Mouse (Mus musculus): Measurements from ENCODE around the gene Wdr62. TPM values are rescaled to one million over a fixed set of nuclear protein-coding genes. Genes with fewer than 3 reads are reported as not detected.

The Wdr62 gene
- 3.9 TPM for polyA plus RNA-seq (2015; fragmentation: Illumina TruSeq; extraction: RNeasy Lipid Tissue Mini Kit (QIAGEN cat#74804); ENCODE audit: insufficient read depth, low replicate concordance)

DNA sequence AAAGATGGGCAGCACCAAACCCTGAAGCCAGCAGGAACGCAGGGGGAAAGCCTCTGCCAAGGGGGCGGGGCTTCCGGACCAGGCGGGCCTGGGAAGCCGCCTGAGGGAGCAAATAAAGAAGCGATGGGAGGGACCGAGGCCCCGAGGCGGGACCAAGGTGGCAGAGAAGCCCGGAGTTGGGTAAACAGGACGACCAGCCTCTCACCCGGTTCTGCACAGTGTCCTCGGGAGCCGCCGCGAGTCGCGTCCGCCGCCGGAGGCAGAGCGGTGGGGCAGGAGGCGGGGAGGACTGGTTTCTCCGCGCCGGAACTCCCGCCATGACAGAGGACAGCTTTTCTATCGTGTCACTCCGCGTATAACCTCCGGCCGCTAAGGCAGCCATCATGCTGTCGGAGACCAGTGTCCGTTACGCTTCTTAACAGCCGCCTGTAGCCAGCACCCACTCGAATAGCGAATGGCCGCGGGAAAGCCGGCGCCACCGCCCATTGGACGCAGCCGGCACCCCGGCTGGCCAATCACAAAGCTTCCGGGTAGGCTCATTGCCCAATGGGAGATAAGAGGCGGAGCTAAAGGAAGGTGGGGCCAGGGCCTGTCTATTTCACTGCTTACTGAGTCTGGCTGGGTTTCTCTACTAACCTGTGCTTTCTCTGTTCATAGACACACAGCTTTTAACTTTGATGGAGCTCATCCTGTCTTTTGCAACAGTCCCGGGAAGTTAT lies at the start of gene Wdr62, which contains the start of gene Thap8:
Gene Wdr62 (minus strand): TSS at position 469 of the 719 bp plus-strand sequence.
Gene Thap8 (plus strand): TSS at position 144 of the 719 bp plus-strand sequence.

DNA sequence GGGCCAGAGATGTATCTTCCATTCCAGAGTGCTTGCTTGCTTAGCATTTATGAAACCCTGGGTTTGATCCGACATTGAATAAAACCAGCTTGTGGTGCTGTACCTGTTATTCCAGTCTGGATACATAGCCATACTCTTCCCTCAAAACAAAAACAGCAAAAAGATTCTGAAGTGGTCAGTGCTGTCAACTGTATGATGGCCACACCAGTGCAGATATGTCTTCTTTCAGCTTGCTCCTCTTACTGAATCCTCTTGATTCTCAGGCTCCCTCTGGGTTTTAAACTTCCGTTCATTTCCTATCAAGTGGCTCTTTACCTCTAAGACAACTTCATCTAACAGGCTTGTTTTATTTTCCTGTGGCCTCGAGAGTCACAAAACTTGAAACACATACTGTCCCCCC lies 43.6 kb upstream of the Wdr62 start, which contains the start of gene Sdhaf1:
Gene Sdhaf1 (minus strand): TSS at position 101 of the 400 bp plus-strand sequence.

DNA sequence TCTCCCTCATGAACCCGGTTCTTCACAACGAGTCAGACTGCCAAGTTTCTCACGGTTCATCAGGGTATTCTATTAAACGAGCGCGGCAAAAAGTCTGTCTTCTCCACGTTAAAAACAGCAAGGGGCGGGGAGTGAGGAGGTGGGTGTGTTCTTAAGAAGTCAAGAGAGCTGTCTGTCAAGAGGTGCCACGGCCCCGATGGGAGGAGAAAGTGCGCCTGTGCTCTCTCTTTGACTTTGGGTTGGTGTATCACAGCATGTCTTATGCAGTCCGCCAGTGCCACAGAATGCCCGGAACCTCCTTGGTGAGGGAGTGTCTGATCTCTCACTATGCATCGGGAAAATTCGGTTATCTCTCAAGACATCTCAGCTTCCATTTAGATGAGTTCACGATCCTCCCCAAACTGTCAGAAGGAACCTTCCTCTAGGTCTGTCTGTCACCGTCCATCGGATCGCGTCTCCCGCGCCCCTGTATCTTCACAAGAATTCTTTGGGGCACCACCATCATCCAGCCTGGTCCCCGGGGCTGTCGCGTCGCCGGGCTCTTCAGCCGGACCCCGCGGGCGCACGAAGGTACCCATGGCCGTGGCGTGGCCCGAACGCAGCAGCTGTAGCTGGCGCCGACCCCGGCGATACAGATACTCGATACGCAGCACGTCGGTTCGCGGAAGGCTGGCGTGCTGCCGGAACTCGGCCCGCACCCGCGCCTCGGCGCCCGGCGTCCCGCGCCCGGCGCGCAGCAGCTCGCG lies 41.5 kb upstream of the Wdr62 start, which contains the start of gene E130208F15Rik:
Gene E130208F15Rik (plus strand): TSS at position 202 of the 746 bp plus-strand sequence.

DNA sequence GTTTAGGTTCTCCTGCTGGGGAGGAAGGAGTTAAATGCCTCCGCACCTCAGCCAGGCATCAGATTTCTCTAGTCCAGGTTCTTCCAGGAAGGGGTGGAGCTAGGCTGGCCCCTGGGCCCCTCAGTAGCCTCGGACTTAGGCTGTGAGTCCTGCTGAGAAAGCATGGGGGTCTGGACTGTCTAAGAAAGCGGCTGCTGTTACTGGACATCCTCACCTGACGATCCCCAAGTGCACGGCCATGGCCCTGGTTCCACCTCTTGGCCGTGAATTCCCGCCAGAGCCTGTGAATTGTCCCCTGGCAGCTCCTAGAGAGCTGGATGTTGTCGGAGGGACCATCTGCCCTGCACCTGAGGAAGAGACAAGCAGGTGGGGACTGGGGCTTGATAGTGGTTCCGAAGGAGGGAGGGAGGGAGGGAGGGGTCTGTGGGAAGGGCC lies 34.5 kb upstream of the Wdr62 start, which contains the start of gene Syne4:
Gene Syne4 (plus strand): TSS at position 87 of the 435 bp plus-strand sequence.

DNA sequence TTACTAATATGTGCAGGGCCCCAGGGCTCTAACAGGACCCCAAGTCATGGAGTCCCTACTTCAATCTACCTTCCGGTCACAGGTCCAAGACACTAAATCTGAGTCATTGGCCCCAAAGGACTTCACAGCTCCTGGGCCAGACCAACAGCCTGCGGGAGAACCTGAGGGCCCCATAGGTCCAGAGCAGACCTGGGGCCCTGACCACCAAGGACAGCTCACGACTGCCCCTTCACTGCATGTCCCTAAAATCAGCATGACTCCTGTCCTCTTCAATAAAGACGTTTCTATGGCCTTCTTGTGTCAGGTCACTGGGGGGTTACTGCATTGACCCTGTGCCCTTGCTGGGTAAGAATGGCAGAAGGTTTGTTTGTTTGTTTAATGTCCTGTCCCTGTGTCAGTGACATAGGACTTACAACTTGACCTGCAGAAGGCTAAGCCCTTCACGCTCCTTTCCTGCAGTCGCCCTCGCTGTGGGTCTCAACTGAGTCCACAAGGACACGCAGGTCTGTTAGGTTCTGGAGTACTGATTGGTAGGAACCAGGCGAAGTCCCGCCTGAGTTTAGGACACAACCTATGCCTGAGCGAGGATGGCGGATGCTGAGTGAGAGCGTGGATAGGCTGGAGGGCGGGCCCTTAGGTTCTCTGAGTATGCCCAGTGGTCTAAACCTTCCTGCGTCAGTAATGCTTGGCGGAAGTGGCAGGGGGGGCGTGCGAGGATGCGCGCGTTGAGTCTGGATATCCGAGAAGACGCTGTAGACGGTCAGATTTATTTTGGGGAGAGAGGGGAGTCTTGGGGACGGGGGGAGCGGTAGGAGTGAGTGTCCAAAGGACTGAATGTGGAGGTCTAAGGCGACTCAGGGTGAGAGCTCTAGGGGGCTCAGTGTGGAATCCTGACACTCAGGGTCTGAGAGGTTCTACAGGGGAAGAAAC lies 28.1 kb upstream of the Wdr62 start, which contains the start of gene Alkbh6:
Gene Alkbh6 (plus strand): TSS at position 642 of the 930 bp plus-strand sequence.

DNA sequence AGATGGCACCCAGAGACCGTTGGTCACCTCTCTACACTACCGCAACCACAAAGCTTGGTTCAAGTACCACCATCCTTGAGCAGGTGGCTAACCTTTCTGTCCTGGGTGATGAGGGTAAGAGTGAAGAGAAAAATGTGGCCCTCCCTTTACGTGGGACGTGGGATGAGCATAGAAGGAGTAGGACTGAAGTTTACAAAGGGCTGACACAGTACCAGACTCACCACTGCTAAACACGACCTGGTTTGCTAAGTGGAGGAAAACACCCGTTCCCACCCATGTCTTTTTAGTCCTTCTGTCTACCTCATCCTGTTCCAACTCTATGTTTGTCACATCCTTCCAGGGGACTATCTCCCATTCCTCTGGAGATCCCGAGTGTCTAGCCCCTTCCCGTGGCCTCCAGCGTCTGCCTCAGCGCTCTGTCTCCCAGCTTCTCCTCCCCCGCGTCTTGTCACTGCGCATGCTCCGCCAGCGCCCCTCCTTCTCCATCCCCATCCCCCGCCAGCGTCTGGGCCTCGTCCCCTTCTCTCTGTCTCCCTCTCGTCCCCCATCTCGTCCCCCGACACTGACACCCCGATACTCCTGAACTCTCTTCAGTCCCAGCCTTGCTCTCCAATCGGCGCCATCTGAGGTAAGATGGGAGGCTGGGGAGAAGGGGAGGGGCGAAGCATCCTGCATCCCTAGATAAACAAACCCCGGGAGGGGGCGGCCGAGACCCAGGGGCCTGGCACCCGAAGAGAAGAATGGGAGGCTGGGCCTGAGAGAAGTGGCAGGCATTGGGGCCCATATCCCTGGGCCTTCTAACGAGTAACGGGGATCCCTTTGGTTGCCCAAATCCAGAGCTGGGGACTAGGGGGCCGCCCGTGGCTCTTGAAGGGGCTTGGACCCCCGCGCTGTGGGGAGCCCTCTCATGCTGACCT lies 11.3 kb upstream of the Wdr62 start, which contains the start of gene Clip3:
Gene Clip3 (plus strand): TSS at position 514 of the 917 bp plus-strand sequence.

DNA sequence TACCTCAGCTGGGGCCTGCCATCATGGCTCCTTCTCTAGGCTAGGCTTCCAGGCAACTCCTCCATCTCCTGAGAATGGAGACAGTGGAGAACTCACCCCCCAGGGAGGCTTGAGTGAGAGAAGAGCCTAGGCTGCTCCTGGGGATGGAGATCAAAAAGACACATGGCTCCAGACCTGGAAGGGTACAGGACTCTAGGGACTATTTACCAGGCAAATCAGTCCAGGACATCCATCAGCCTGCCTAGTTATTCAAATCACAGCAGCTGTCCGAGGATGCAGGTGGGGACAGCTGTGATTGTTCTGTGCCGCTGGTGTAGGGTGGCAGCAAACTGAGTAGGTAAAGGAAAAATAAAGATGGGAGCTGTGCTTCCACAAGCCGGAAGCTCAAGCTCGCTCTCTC lies 44.6 kb downstream of the Wdr62 start, which contains the start of gene Ovol3:
Gene Ovol3 (minus strand): TSS at position 101 of the 400 bp plus-strand sequence.

DNA sequence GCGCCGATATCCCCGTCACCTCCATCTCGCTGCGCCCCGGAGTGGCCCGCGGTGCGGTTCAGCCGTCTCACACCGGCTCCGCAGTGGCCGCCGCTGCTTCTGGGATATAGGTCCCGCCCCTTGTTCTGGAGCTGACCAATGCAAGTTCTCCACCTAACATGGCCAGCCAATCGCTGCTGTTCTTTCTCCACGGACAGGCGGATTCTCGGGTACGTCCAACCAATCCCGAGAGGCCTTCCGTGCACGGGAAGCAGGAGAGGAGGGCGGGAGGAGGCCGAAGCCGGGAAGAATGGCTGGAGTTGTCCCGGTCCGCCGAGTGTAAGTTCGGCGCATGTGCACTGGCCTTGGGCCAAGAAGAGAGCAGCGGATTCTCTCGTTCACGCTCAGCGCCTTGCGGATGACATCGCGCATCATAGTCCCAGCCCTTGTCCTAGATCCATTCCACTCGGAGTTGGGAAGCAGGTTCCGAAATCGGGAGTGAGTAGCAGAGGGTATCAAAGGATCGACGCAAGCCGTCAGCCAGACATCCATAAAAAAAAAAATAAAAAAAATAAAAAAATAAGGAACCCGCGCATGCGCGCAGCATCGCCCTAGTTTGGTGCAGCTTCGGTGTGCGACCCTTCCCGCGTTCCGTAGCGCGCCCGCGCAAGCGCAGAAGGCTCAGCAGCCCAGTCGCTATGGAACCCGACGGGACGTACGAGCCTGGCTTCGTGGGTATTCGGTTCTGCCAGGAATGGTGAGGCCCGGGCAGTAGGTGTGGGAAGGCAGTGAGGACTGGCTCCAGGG lies 48.4 kb downstream of the Wdr62 start, which contains the start of the genes Polr2i and Tbcb:
Gene Polr2i (plus strand): TSS at position 280 of the 786 bp plus-strand sequence.
Gene Tbcb (minus strand): TSS at position 604 of the 786 bp plus-strand sequence.

DNA sequence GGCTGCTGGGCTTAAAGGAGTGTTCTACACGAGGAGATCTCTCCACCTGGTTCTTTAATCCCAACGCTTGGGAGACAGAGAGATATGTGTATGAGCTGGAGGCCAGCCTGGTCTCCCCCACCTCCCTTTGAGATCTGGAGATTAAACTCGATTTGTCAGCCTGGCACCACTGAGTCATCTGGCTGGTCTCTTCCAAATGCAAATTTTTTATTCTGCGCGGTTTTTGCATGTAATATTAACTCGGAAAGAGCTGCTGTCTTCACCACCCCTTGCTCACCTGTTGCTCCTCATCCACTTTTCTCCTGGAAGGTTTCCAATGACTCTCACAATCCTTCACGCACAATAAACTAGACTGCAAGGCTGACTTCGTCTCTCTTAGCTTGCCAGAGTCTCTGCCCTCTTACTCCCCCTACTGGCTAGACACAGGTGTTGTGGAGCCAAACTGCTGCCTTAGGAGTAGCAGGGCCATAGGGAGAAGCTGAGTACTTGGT lies 81.7 kb downstream of the Wdr62 start, which contains the start of gene Capns1:
Gene Capns1 (minus strand): TSS at position 331 of the 491 bp plus-strand sequence.

Other genes starting within 250 kb of the Wdr62 start
- 6.0 TPM for gene Zfp14, start 229.0 kb downstream of the Wdr62 start, polyA plus RNA-seq (2015; fragmentation: Illumina TruSeq; extraction: RNeasy Lipid Tissue Mini Kit (QIAGEN cat#74804); ENCODE audit: insufficient read depth, low replicate concordance)
- gene Zfp82, start 207.5 kb downstream of the Wdr62 start, polyA plus RNA-seq (2015; fragmentation: Illumina TruSeq; extraction: RNeasy Lipid Tissue Mini Kit (QIAGEN cat#74804); ENCODE audit: insufficient read depth, low replicate concordance) = 10.2 TPM
- gene Gm26920, start 190.0 kb downstream of the Wdr62 start, polyA plus RNA-seq (2015; fragmentation: Illumina TruSeq; extraction: RNeasy Lipid Tissue Mini Kit (QIAGEN cat#74804); ENCODE audit: insufficient read depth, low replicate concordance) = 1.5 TPM
- gene Zfp566, start 189.9 kb downstream of the Wdr62 start, polyA plus RNA-seq (2015; fragmentation: Illumina TruSeq; extraction: RNeasy Lipid Tissue Mini Kit (QIAGEN cat#74804); ENCODE audit: insufficient read depth, low replicate concordance) = 10.1 TPM
- 76.0 TPM for gene Zfp260, start 185.6 kb downstream of the Wdr62 start, polyA plus RNA-seq (2015; fragmentation: Illumina TruSeq; extraction: RNeasy Lipid Tissue Mini Kit (QIAGEN cat#74804); ENCODE audit: insufficient read depth, low replicate concordance)
- gene Zfp382, start 158.5 kb downstream of the Wdr62 start, polyA plus RNA-seq (2015; fragmentation: Illumina TruSeq; extraction: RNeasy Lipid Tissue Mini Kit (QIAGEN cat#74804); ENCODE audit: insufficient read depth, low replicate concordance) = 8.5 TPM
- 56.8 TPM for gene Zfp146, start 110.7 kb downstream of the Wdr62 start, polyA plus RNA-seq (2015; fragmentation: Illumina TruSeq; extraction: RNeasy Lipid Tissue Mini Kit (QIAGEN cat#74804); ENCODE audit: insufficient read depth, low replicate concordance)
- gene Cox7a1, start 96.3 kb downstream of the Wdr62 start, polyA plus RNA-seq (2015; fragmentation: Illumina TruSeq; extraction: RNeasy Lipid Tissue Mini Kit (QIAGEN cat#74804); ENCODE audit: insufficient read depth, low replicate concordance) = not detected
- gene Capns1, start 81.6 kb downstream of the Wdr62 start, polyA plus RNA-seq (2015; fragmentation: Illumina TruSeq; extraction: RNeasy Lipid Tissue Mini Kit (QIAGEN cat#74804); ENCODE audit: insufficient read depth, low replicate concordance) = 236 TPM
- 7.5 TPM for gene Polr2i, start 48.5 kb downstream of the Wdr62 start, polyA plus RNA-seq (2015; fragmentation: Illumina TruSeq; extraction: RNeasy Lipid Tissue Mini Kit (QIAGEN cat#74804); ENCODE audit: insufficient read depth, low replicate concordance)
- 39.6 TPM for gene Tbcb, start 48.1 kb downstream of the Wdr62 start, polyA plus RNA-seq (2015; fragmentation: Illumina TruSeq; extraction: RNeasy Lipid Tissue Mini Kit (QIAGEN cat#74804); ENCODE audit: insufficient read depth, low replicate concordance)
- not detected for gene Ovol3, start 44.7 kb downstream of the Wdr62 start, polyA plus RNA-seq (2015; fragmentation: Illumina TruSeq; extraction: RNeasy Lipid Tissue Mini Kit (QIAGEN cat#74804); ENCODE audit: insufficient read depth, low replicate concordance)
- 0.23 TPM for gene Thap8, start 325 bp downstream of the Wdr62 start, polyA plus RNA-seq (2015; fragmentation: Illumina TruSeq; extraction: RNeasy Lipid Tissue Mini Kit (QIAGEN cat#74804); ENCODE audit: insufficient read depth, low replicate concordance)
- 15.0 TPM for gene Clip3, start 11.3 kb upstream of the Wdr62 start, polyA plus RNA-seq (2015; fragmentation: Illumina TruSeq; extraction: RNeasy Lipid Tissue Mini Kit (QIAGEN cat#74804); ENCODE audit: insufficient read depth, low replicate concordance)
- gene Alkbh6, start 28.3 kb upstream of the Wdr62 start, polyA plus RNA-seq (2015; fragmentation: Illumina TruSeq; extraction: RNeasy Lipid Tissue Mini Kit (QIAGEN cat#74804); ENCODE audit: insufficient read depth, low replicate concordance) = 25.9 TPM
- 3.6 TPM for gene Syne4, start 34.4 kb upstream of the Wdr62 start, polyA plus RNA-seq (2015; fragmentation: Illumina TruSeq; extraction: RNeasy Lipid Tissue Mini Kit (QIAGEN cat#74804); ENCODE audit: insufficient read depth, low replicate concordance)
- 1.0 TPM for gene E130208F15Rik, start 41.3 kb upstream of the Wdr62 start, polyA plus RNA-seq (2015; fragmentation: Illumina TruSeq; extraction: RNeasy Lipid Tissue Mini Kit (QIAGEN cat#74804); ENCODE audit: insufficient read depth, low replicate concordance)
- gene Sdhaf1, start 43.5 kb upstream of the Wdr62 start, polyA plus RNA-seq (2015; fragmentation: Illumina TruSeq; extraction: RNeasy Lipid Tissue Mini Kit (QIAGEN cat#74804); ENCODE audit: insufficient read depth, low replicate concordance) = 12.5 TPM
- gene Lrfn3, start 82.4 kb upstream of the Wdr62 start, polyA plus RNA-seq (2015; fragmentation: Illumina TruSeq; extraction: RNeasy Lipid Tissue Mini Kit (QIAGEN cat#74804); ENCODE audit: insufficient read depth, low replicate concordance) = 0.40 TPM
- gene Tyrobp, start 133.3 kb upstream of the Wdr62 start, polyA plus RNA-seq (2015; fragmentation: Illumina TruSeq; extraction: RNeasy Lipid Tissue Mini Kit (QIAGEN cat#74804); ENCODE audit: insufficient read depth, low replicate concordance) = 399 TPM
- gene Hcst, start 139.4 kb upstream of the Wdr62 start, polyA plus RNA-seq (2015; fragmentation: Illumina TruSeq; extraction: RNeasy Lipid Tissue Mini Kit (QIAGEN cat#74804); ENCODE audit: insufficient read depth, low replicate concordance) = 34.7 TPM
- gene Nfkbid, start 141.3 kb upstream of the Wdr62 start, polyA plus RNA-seq (2015; fragmentation: Illumina TruSeq; extraction: RNeasy Lipid Tissue Mini Kit (QIAGEN cat#74804); ENCODE audit: insufficient read depth, low replicate concordance) = 36.4 TPM
- 0.81 TPM for gene Aplp1, start 165.1 kb upstream of the Wdr62 start, polyA plus RNA-seq (2015; fragmentation: Illumina TruSeq; extraction: RNeasy Lipid Tissue Mini Kit (QIAGEN cat#74804); ENCODE audit: insufficient read depth, low replicate concordance)
- not detected for gene Kirrel2, start 177.3 kb upstream of the Wdr62 start, polyA plus RNA-seq (2015; fragmentation: Illumina TruSeq; extraction: RNeasy Lipid Tissue Mini Kit (QIAGEN cat#74804); ENCODE audit: insufficient read depth, low replicate concordance)
- 0.26 TPM for gene Nphs1, start 177.9 kb upstream of the Wdr62 start, polyA plus RNA-seq (2015; fragmentation: Illumina TruSeq; extraction: RNeasy Lipid Tissue Mini Kit (QIAGEN cat#74804); ENCODE audit: insufficient read depth, low replicate concordance)
- gene Prodh2, start 213.2 kb upstream of the Wdr62 start, polyA plus RNA-seq (2015; fragmentation: Illumina TruSeq; extraction: RNeasy Lipid Tissue Mini Kit (QIAGEN cat#74804); ENCODE audit: insufficient read depth, low replicate concordance) = not detected

All from spleen, adult 10 weeks (tissue).